Mouse (Mus musculus): ENCODE results near the gene Grid1. TPM values are rescaled to one million over a fixed set of nuclear protein-coding genes. Genes with fewer than 3 reads are reported as not detected.

Gene Grid1
- total and polyA plus RNA-seq, 3 experiments: 0.04 TPM; not detected in 2

GRCm38 (mm10) chr14:35110928-35111327 lies 291.0 kb downstream of the Grid1 start:
- intact Hi-C loops (cut with DNase I): loop anchor here (2.0 kb wide), 1 partner anchor 300 kb away; no protein-coding TSS in a partner anchor
- Histone ChIP-seq H3K79me2 (replicated peaks; ENCODE audit: control insufficient read depth, insufficient read depth, low read length) (no peaks in the 10 kb centered on the region), H3K27ac (no peak overlapping the region)

DNA sequence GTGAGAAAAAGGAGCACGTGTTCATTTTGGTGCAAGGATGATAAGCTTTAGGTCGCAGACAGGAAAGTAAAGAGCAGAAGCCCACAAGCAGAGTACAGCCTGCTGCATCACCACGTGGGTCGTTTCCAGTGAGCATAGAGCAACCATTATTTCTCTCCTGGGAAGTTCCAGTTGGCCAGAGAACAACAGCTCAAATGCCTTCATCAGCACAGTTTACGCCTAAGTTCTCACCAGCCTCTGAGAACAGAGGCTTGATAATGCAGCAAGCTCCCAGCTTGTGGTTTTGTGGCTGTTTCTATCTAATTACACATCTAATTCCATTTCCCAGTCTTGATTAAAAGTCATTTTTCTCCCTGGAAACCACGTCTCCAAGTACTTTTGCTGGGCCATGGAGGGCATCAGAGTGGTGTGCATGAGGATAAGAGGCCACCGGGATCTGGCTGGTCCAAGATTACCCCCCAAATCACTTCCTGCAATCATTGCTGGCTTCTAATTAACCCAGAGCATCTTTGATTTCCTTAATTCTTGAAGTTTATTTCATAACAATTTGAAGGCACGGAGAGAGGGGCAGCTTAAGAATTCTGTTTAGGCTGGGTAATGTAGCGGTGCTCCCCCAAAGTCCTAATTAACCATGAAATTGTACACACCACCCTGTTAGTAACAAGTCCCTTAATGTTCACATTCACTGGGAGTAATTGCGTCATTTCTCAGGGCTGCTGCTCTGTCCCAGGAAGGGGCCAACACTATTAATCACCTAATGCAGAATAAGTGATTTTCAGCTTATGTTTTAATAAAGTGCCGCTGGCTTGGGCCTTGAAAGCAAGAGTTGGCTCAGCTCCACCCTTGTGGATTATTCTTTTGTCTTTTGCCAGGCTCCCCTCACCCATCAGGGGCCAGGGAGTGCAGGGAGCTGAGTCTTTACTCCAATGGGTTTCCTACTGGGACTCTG lies 292.7 kb downstream of the Grid1 start:
- TF ChIP-seq POLR2A (IDR thresholded peaks at IDR 0.05; ENCODE audit: insufficient read depth, low read depth, low read length) (no peak), CTCF (IDR thresholded peaks at IDR 0.05) (no peak)
- Histone ChIP-seq H3K4me1 (ENCODE audit: control insufficient read depth, insufficient read depth, low read length) (no peaks in the 10 kb centered on the region), H3K27ac (no peak overlapping the region), H3K4me3 (no peak overlapping the region), H3K27me3 (ENCODE audit: control insufficient read depth, insufficient read depth, low read length) (no peaks in the 10 kb centered on the region; the same call in 1 of the 2 replicates), H3K79me2 (replicated peaks; ENCODE audit: control insufficient read depth, insufficient read depth, low read length) (no peaks in the 10 kb centered on the region), H3K36me3 (ENCODE audit: control insufficient read depth, insufficient read depth, low read length) (no peaks in the 10 kb centered on the region), H3K9ac (ENCODE audit: low read depth, low read length) (no peak overlapping the region)
- WGBS: 54% methylated on average over 11 of the region's 11 CpGs
- intact Hi-C loops (cut with DNase I): no loop called here
- DNase-seq: no peak

More at GRCm38 (mm10) chr14:35110928-35111327, 291.0 kb downstream of the Grid1 start:
- Histone ChIP-seq H3K4me3 (no peak overlapping the region), H3K4me1 (ENCODE audit: control insufficient read depth, insufficient read depth, low read length) (no peaks in the 10 kb centered on the region), H3K9ac (ENCODE audit: low read depth, low read length) (no peak overlapping the region), H3K36me3 (ENCODE audit: control insufficient read depth, insufficient read depth, low read length) (no peaks in the 10 kb centered on the region), H3K27me3 (ENCODE audit: control insufficient read depth, insufficient read depth, low read length) (no peaks in the 10 kb centered on the region)
- WGBS: 70% methylated on average over 1 of the region's 1 CpGs
- no peak for DNase-seq
- TF ChIP-seq CTCF (IDR thresholded peaks at IDR 0.05): peak; percentile 60
- no peak for TF ChIP-seq POLR2A (IDR thresholded peaks at IDR 0.05; ENCODE audit: insufficient read depth, low read depth, low read length)

DNA sequence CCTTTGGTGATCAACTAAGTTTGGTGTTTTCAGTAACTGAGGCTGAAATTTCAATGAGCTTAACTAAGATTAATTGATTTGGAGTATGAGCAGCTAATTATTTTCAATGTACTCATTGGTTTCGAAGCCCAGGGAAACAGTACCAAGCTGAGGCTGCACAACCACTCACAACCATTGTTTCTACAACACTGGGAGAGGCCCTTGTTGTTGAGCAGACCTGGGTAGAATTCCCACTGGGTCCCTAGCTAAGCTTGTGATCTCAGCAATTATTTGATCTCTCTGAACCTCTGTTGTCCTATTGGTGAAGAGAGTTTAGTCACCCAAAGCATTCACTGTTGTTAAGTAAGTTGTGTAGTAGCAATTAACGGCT lies 293.4 kb downstream of the Grid1 start:
- no peak for DNase-seq
- Histone ChIP-seq H3K36me3 (ENCODE audit: control insufficient read depth, insufficient read depth, low read length) (no peaks in the 10 kb centered on the region), H3K4me1 (ENCODE audit: control insufficient read depth, insufficient read depth, low read length) (no peaks in the 10 kb centered on the region), H3K4me3 (no peak overlapping the region), H3K79me2 (replicated peaks; ENCODE audit: control insufficient read depth, insufficient read depth, low read length) (no peaks in the 10 kb centered on the region), H3K9ac (ENCODE audit: low read depth, low read length) (no peak overlapping the region), H3K27me3 (ENCODE audit: control insufficient read depth, insufficient read depth, low read length) (no peaks in the 10 kb centered on the region; the same call in 1 of the 2 replicates), H3K27ac (no peak overlapping the region)
- intact Hi-C loops (cut with DNase I): no loop called here
- 73% methylated on average over 2 of the region's 2 CpGs for WGBS
- no peak for TF ChIP-seq POLR2A (IDR thresholded peaks at IDR 0.05; ENCODE audit: insufficient read depth, low read depth, low read length)
- no peak for TF ChIP-seq CTCF (IDR thresholded peaks at IDR 0.05)
- TF ChIP-seq EP300 (IDR thresholded peaks at IDR 0.05; ENCODE audit: insufficient read depth, low read depth, low read length): no peak

- 76% methylated on average over 3 of the region's 3 CpGs for WGBS
- no peak for DNase-seq
Measured at GRCm38 (mm10) chr14:35115913-35116312, 296.0 kb downstream of the Grid1 start.

DNA sequence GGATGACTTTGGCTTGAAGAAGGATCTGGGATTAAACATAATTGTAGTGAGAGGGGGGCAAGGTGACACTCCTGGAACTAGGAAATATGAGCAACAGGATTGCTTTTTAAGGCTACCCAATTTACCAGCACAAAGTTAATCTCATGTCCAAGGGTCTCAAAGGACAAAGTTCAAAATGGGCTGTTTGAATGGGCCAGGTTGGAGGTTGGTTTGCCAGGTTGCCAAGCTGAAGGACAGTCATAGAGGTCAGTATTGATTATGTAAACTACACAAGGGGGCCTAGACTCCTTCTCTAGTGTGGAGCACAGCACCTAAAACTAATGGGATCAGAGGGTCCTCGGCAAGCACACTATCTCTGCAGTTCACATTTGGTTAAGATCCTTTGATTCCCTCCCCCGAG lies 300.2 kb downstream of the Grid1 start:
- no peaks in the 10 kb centered on the region for H3K4me1 ChIP-seq (ENCODE audit: control insufficient read depth, insufficient read depth, low read length)
- no peak overlapping the region for H3K27ac ChIP-seq
- intact Hi-C loops (cut with DNase I): no loop called here
- TF ChIP-seq EP300 (IDR thresholded peaks at IDR 0.05; ENCODE audit: insufficient read depth, low read depth, low read length): no peak
- no peak for TF ChIP-seq POLR2A (IDR thresholded peaks at IDR 0.05; ENCODE audit: insufficient read depth, low read depth, low read length)
- TF ChIP-seq CTCF (IDR thresholded peaks at IDR 0.05): no peak
- no peaks in the 10 kb centered on the region for H3K36me3 ChIP-seq (ENCODE audit: control insufficient read depth, insufficient read depth, low read length)
- WGBS: 51% methylated on average over 2 of the region's 2 CpGs
- no peak overlapping the region for H3K9ac ChIP-seq (ENCODE audit: low read depth, low read length)
- no peaks in the 10 kb centered on the region; the same call in 1 of the 2 replicates for H3K27me3 ChIP-seq (ENCODE audit: control insufficient read depth, insufficient read depth, low read length)
- DNase-seq: no peak
- H3K4me3 ChIP-seq: no peak overlapping the region
- H3K79me2 ChIP-seq (replicated peaks; ENCODE audit: control insufficient read depth, insufficient read depth, low read length): no peaks in the 10 kb centered on the region

More at GRCm38 (mm10) chr14:35115913-35116312, 296.0 kb downstream of the Grid1 start:
- no peaks in the 10 kb centered on the region; the same call in 1 of the 2 replicates for H3K27me3 ChIP-seq (ENCODE audit: control insufficient read depth, insufficient read depth, low read length)
- no peak for TF ChIP-seq CTCF (IDR thresholded peaks at IDR 0.05)
- TF ChIP-seq POLR2A (IDR thresholded peaks at IDR 0.05; ENCODE audit: insufficient read depth, low read depth, low read length): no peak
- TF ChIP-seq EP300 (IDR thresholded peaks at IDR 0.05; ENCODE audit: insufficient read depth, low read depth, low read length): no peak
- no peak overlapping the region for H3K27ac ChIP-seq
- no peak overlapping the region for H3K9ac ChIP-seq (ENCODE audit: low read depth, low read length)
- H3K4me3 ChIP-seq: no peak overlapping the region
- intact Hi-C loops (cut with DNase I): no loop called here
- H3K4me1 ChIP-seq (ENCODE audit: control insufficient read depth, insufficient read depth, low read length): no peaks in the 10 kb centered on the region
- H3K79me2 ChIP-seq (replicated peaks; ENCODE audit: control insufficient read depth, insufficient read depth, low read length): no peaks in the 10 kb centered on the region
- H3K36me3 ChIP-seq (ENCODE audit: control insufficient read depth, insufficient read depth, low read length): no peaks in the 10 kb centered on the region

- no peaks in the 10 kb centered on the region for H3K4me1 ChIP-seq (ENCODE audit: control insufficient read depth, insufficient read depth, low read length)
- TF ChIP-seq EP300 (IDR thresholded peaks at IDR 0.05; ENCODE audit: insufficient read depth, low read depth, low read length) (no peak), CTCF (IDR thresholded peaks at IDR 0.05) (no peak), POLR2A (IDR thresholded peaks at IDR 0.05; ENCODE audit: insufficient read depth, low read depth, low read length) (no peak)
- no peak for DNase-seq
- H3K27ac ChIP-seq: no peak overlapping the region
- no peak overlapping the region for H3K4me3 ChIP-seq
- H3K79me2 ChIP-seq (replicated peaks; ENCODE audit: control insufficient read depth, insufficient read depth, low read length): no peaks in the 10 kb centered on the region
- WGBS: 77% methylated on average over 4 of the region's 4 CpGs
- intact Hi-C loops (cut with DNase I): no loop called here
- no peak overlapping the region for H3K9ac ChIP-seq (ENCODE audit: low read depth, low read length)
- H3K27me3 ChIP-seq (ENCODE audit: control insufficient read depth, insufficient read depth, low read length): no peaks in the 10 kb centered on the region; the same call in 1 of the 2 replicates
- no peaks in the 10 kb centered on the region for H3K36me3 ChIP-seq (ENCODE audit: control insufficient read depth, insufficient read depth, low read length)
Measured at GRCm38 (mm10) chr14:35120905-35121304, 301.0 kb downstream of the Grid1 start.
